Mouse (Mus musculus): ENCODE data around the gene Banf2. TPM values are rescaled to one million over a fixed set of nuclear protein-coding genes. Genes with fewer than 3 reads are reported as not detected.

Banf2 gene
- polyA plus RNA-seq, 1 experiment from 2014 or later: not detected

- H3K9me3 ChIP-seq: no peaks in the 10 kb centered on the region
- no peak for ATAC-seq (ENCODE audit: low FRiP score, low read depth)
- no peak overlapping the region for H3K9ac ChIP-seq (replicated peaks)
- H3K4me1 ChIP-seq: peaks cover 10% of the 10 kb centered on the region; the same call in 1 of the 2 replicates
- 95% methylated on average over 1 of the region's 1 CpGs for WGBS
- H3K36me3 ChIP-seq: no peaks in the 10 kb centered on the region
- H3K27ac ChIP-seq (replicated peaks): no peak overlapping the region
- H3K4me2 ChIP-seq (replicated peaks): peak overlapping the region; percentile 68; the same call in 1 of the 2 replicates
- H3K27me3 ChIP-seq: no peaks in the 10 kb centered on the region
- no peak overlapping the region; the same call in 1 of the 2 replicates for H3K4me3 ChIP-seq
Measured at GRCm38 (mm10) chr2:144009081-144009480, 23.8 kb upstream of the Banf2 start.

GRCm38 (mm10) chr2:144009551-144010281, 23.1 kb upstream of the Banf2 start:
- no peak for ATAC-seq (ENCODE audit: low FRiP score, low read depth)
- no peak overlapping the region for H3K27ac ChIP-seq (replicated peaks)
- peak overlapping the region; percentile 68 for H3K4me2 ChIP-seq (replicated peaks)

GRCm38 (mm10) chr2:144010282-144011044, 22.4 kb upstream of the Banf2 start:
- H3K4me3 ChIP-seq: peak overlapping the region; percentile 95
- peak overlapping the region; percentile 81 for H3K9ac ChIP-seq (replicated peaks)
- under 1% methylated on average over 98 of the region's 107 CpGs for WGBS
- no peaks in the 10 kb centered on the region for H3K36me3 ChIP-seq
- H3K4me1 ChIP-seq: peaks cover 10% of the 10 kb centered on the region
- no peaks in the 10 kb centered on the region for H3K27me3 ChIP-seq
- peak overlapping the region; percentile 68 for H3K4me2 ChIP-seq (replicated peaks)
- peak overlapping the region; percentile 85 for H3K27ac ChIP-seq (replicated peaks)
- no peaks in the 10 kb centered on the region for H3K9me3 ChIP-seq
- peak; percentile 38 for ATAC-seq (ENCODE audit: low FRiP score, low read depth)

More at GRCm38 (mm10) chr2:144009551-144010281, 23.1 kb upstream of the Banf2 start:
- 5% methylated on average over 30 of the region's 30 CpGs for WGBS
- H3K27me3 ChIP-seq: no peaks in the 10 kb centered on the region
- peak overlapping the region; percentile 81 for H3K9ac ChIP-seq (replicated peaks)
- H3K4me1 ChIP-seq: peaks cover 10% of the 10 kb centered on the region
- H3K9me3 ChIP-seq: no peaks in the 10 kb centered on the region
- no peaks in the 10 kb centered on the region for H3K36me3 ChIP-seq
- peak overlapping the region; percentile 95 for H3K4me3 ChIP-seq

- ATAC-seq (ENCODE audit: low FRiP score, low read depth): peak; percentile 99
- no peaks in the 10 kb centered on the region for H3K27me3 ChIP-seq
- H3K4me3 ChIP-seq: peak within 1 kb of the TSS; percentile 95
- H3K4me2 ChIP-seq (replicated peaks): peak within 1 kb of the TSS; percentile 68
- under 1% methylated on average over 52 of the region's 53 CpGs for WGBS
- H3K9ac ChIP-seq (replicated peaks): peak within 1 kb of the TSS; percentile 81
- H3K9me3 ChIP-seq: no peaks in the 10 kb centered on the region
- H3K36me3 ChIP-seq: no peaks in the 10 kb centered on the region
- peak within 1 kb of the TSS; percentile 85 for H3K27ac ChIP-seq (replicated peaks)
- peaks cover 10% of the 10 kb centered on the region for H3K4me1 ChIP-seq
Measured at GRCm38 (mm10) chr2:144011080-144011551, 21.7 kb upstream of the Banf2 start, which contains the start of gene Rrbp1. Rrbp1 (minus strand) TSS chr2:144011263.

- no peak for ATAC-seq (ENCODE audit: low FRiP score, low read depth)
- H3K4me2 ChIP-seq (replicated peaks): no peak overlapping the region
- no peak overlapping the region for H3K9ac ChIP-seq (replicated peaks)
- no peak overlapping the region for H3K4me3 ChIP-seq
- H3K4me1 ChIP-seq: peaks cover 10% of the 10 kb centered on the region
- no peaks in the 10 kb centered on the region for H3K9me3 ChIP-seq
- H3K36me3 ChIP-seq: no peaks in the 10 kb centered on the region
- H3K27ac ChIP-seq (replicated peaks): no peak overlapping the region
- 76% methylated on average over 11 of the region's 11 CpGs for WGBS
- no peaks in the 10 kb centered on the region for H3K27me3 ChIP-seq
Measured at GRCm38 (mm10) chr2:144014051-144014450, 18.8 kb upstream of the Banf2 start.

GRCm38 (mm10) chr2:144014481-144014880, 18.4 kb upstream of the Banf2 start:
- Histone ChIP-seq H3K9ac (replicated peaks) (no peak overlapping the region), H3K27me3 (peaks cover 3% of the 10 kb centered on the region; the same call in 1 of the 2 replicates), H3K36me3 (no peaks in the 10 kb centered on the region), H3K9me3 (no peaks in the 10 kb centered on the region), H3K4me1 (peaks cover 9% of the 10 kb centered on the region), H3K4me3 (no peak overlapping the region), H3K4me2 (replicated peaks) (no peak overlapping the region), H3K27ac (replicated peaks) (no peak overlapping the region)
- WGBS: 27% methylated on average over 5 of the region's 5 CpGs
- no peak for ATAC-seq (ENCODE audit: low FRiP score, low read depth)

GRCm38 (mm10) chr2:144015861-144016260, 17.0 kb upstream of the Banf2 start:
- Histone ChIP-seq H3K27ac (replicated peaks) (no peak overlapping the region), H3K9ac (replicated peaks) (no peak overlapping the region), H3K9me3 (no peaks in the 10 kb centered on the region), H3K36me3 (no peaks in the 10 kb centered on the region), H3K4me3 (no peak overlapping the region), H3K4me1 (no peaks in the 10 kb centered on the region; the same call in 1 of the 2 replicates), H3K27me3 (peaks cover 6% of the 10 kb centered on the region; the same call in 1 of the 2 replicates), H3K4me2 (replicated peaks) (no peak overlapping the region)
- no peak for ATAC-seq (ENCODE audit: low FRiP score, low read depth)
- 88% methylated on average over 9 of the region's 9 CpGs for WGBS

GRCm38 (mm10) chr2:144019971-144020370, 12.9 kb upstream of the Banf2 start:
- peaks cover 6% of the 10 kb centered on the region; the same call in 1 of the 2 replicates for H3K27me3 ChIP-seq
- 75% methylated on average over 2 of the region's 2 CpGs for WGBS
- no peak overlapping the region for H3K9ac ChIP-seq (replicated peaks)
- ATAC-seq (ENCODE audit: low FRiP score, low read depth): no peak
- no peak overlapping the region for H3K27ac ChIP-seq (replicated peaks)
- H3K4me2 ChIP-seq (replicated peaks): no peak overlapping the region
- no peak overlapping the region for H3K4me3 ChIP-seq
- no peaks in the 10 kb centered on the region for H3K4me1 ChIP-seq
- no peaks in the 10 kb centered on the region for H3K9me3 ChIP-seq
- H3K36me3 ChIP-seq: no peaks in the 10 kb centered on the region

GRCm38 (mm10) chr2:144022441-144022840, 10.4 kb upstream of the Banf2 start:
- no peak overlapping the region for H3K4me2 ChIP-seq (replicated peaks)
- no peaks in the 10 kb centered on the region for H3K4me1 ChIP-seq
- no peak overlapping the region for H3K4me3 ChIP-seq
- H3K27ac ChIP-seq (replicated peaks): no peak overlapping the region
- no peak for ATAC-seq (ENCODE audit: low FRiP score, low read depth)
- 84% methylated on average over 3 of the region's 3 CpGs for WGBS
- H3K36me3 ChIP-seq: no peaks in the 10 kb centered on the region
- no peaks in the 10 kb centered on the region for H3K9me3 ChIP-seq
- H3K27me3 ChIP-seq: peaks cover 6% of the 10 kb centered on the region; the same call in 1 of the 2 replicates
- no peak overlapping the region for H3K9ac ChIP-seq (replicated peaks)

- WGBS: 89% methylated on average over 9 of the region's 9 CpGs
- ATAC-seq (ENCODE audit: low FRiP score, low read depth): no peak
- Histone ChIP-seq H3K4me1 (no peaks in the 10 kb centered on the region), H3K4me3 (no peak overlapping the region), H3K4me2 (replicated peaks) (no peak overlapping the region), H3K9ac (replicated peaks) (no peak overlapping the region), H3K36me3 (no peaks in the 10 kb centered on the region), H3K9me3 (no peaks in the 10 kb centered on the region), H3K27me3 (no peaks in the 10 kb centered on the region), H3K27ac (replicated peaks) (no peak overlapping the region)
Measured at GRCm38 (mm10) chr2:144025361-144025760, 7.5 kb upstream of the Banf2 start.

GRCm38 (mm10) chr2:144026456-144026855, 6.4 kb upstream of the Banf2 start:
- H3K36me3 ChIP-seq: no peaks in the 10 kb centered on the region
- H3K4me2 ChIP-seq (replicated peaks): no peak overlapping the region
- H3K9ac ChIP-seq (replicated peaks): no peak overlapping the region
- no peak for ATAC-seq (ENCODE audit: low FRiP score, low read depth)
- H3K9me3 ChIP-seq: no peaks in the 10 kb centered on the region
- no peaks in the 10 kb centered on the region for H3K4me1 ChIP-seq
- H3K4me3 ChIP-seq: no peak overlapping the region
- H3K27me3 ChIP-seq: no peaks in the 10 kb centered on the region
- H3K27ac ChIP-seq (replicated peaks): no peak overlapping the region
- 83% methylated on average over 4 of the region's 4 CpGs for WGBS

GRCm38 (mm10) chr2:144030791-144031190, 2.1 kb upstream of the Banf2 start:
- ATAC-seq (ENCODE audit: low FRiP score, low read depth): no peak
- Histone ChIP-seq H3K36me3 (no peaks in the 10 kb centered on the region), H3K4me1 (no peaks in the 10 kb centered on the region), H3K4me2 (replicated peaks) (no peak overlapping the region), H3K9ac (replicated peaks) (no peak overlapping the region), H3K27me3 (no peaks in the 10 kb centered on the region), H3K27ac (replicated peaks) (no peak overlapping the region), H3K4me3 (no peak overlapping the region), H3K9me3 (no peaks in the 10 kb centered on the region)
- WGBS: 90% methylated on average over 7 of the region's 7 CpGs
